Mouse (Mus musculus): ENCODE data around the gene Selenbp2.
A peak's percentile ranks its signal among the peaks of the same experiment; 100 is the strongest.
"Not testable (repeated sequence)": the region's sequence is repeated elsewhere in the genome, so short reads cannot be mapped to it uniquely, and the experiment has no call there.

The Selenbp2 gene

DNA sequence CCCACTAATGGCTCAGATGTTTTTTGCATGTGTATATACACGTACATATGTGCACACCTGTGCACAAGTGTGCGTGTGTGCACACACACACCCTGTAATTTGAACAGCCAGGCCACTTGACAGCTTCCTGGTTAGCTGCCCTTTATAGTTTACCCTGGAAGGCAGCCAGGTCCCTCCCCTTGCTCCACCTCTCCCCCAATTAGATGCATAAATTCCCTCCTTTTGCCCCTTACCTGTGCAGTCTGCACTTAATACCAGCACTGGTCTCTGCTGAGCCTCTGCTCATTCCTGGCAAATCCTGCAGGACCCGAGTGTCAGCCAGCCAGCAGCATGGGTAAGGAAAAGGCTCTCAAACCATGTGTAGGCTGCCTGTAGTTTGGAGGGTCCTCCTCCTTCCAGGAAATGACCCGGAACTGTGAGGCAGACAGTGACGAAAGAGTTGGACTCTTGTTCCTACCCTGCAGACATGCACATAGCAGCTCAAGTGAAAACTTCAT, at the start of gene Selenbp2:
Gene Selenbp2 (plus strand): TSS at position 228 of the 497 bp plus-strand sequence.
- no peak for DNase-seq

- no peak for DNase-seq
Observed at GRCm38 (mm10) chr3:94648755-94649590, 44.4 kb upstream of the Selenbp2 start.

- no peak for DNase-seq
Observed at GRCm38 (mm10) chr3:94650409-94650808, 42.9 kb upstream of the Selenbp2 start.

GRCm38 (mm10) chr3:94653967-94654366, 39.4 kb upstream of the Selenbp2 start:
- DNase-seq: not testable (repeated sequence)

DNA sequence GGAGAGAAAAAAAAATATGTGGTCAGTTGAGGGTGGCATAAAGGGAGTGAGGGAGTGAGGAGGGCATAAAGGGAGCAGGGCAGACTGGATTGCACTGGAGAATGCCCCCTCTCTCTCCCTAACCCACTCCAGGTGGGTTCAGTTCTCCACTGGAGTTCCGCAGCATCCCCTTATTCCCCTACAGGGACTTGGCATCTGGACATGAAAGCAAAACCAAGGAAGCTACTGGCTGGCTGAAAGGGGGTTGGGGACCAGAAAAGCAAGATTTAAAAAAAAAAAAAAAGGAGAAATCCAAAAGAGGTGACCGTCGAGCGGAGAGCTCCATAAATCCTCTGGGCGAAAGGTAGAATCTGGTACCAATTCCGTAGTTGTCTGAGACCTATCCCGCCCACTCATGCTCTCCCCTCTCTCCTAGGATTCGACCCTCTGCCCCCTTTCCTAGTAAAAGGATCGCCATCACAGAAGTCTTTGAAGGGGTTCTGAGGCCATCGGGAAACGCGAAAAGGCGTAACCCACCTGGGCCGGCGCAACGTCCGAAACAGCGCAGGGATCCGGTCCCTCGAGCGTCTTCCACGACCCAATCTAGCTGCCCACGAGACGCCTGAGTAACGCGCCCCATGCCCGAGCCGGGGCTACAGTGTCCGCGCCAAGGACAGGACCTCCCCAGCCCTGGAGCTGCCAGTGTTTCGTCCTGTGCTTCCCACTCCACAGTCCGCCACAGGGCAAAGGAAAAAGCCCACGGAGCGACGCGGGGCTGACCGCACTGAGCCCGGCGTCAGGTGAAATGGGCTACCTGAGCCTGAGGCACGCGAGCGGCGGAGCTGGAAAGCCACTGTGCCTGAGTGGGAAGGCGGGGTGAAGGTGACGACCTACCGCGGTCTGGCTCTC, 35.3 kb upstream of the Selenbp2 start:
- not testable (repeated sequence) for DNase-seq

GRCm38 (mm10) chr3:94658740-94659095, 34.6 kb upstream of the Selenbp2 start, which contains the start of gene Tuft1:
Tuft1 (minus strand) TSS chr3:94658872.
- DNase-seq: peak; percentile 84

- DNase-seq: not testable (repeated sequence)
Observed at GRCm38 (mm10) chr3:94659142-94659748, 34.1 kb upstream of the Selenbp2 start.

DNA sequence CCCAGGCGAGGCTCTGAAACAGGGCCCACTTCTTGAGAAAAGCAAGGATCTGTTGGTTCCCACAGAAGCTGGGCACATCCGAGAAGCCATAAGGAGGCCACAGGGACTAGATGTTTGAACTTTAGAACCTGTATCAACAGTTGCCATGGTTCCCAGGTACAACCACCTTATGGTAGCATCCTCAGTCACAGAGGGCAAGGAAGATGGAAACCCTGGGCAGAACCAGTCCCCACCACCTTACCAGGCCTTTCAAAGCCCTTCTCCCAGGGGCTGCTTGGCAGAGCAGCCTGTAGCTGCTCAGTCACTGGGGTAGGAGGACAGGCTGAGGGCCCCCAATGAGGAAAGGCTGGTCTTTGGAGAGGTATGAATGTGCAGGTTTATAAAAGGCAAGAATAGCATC, 32.5 kb upstream of the Selenbp2 start:
- DNase-seq: not testable (repeated sequence)

DNA sequence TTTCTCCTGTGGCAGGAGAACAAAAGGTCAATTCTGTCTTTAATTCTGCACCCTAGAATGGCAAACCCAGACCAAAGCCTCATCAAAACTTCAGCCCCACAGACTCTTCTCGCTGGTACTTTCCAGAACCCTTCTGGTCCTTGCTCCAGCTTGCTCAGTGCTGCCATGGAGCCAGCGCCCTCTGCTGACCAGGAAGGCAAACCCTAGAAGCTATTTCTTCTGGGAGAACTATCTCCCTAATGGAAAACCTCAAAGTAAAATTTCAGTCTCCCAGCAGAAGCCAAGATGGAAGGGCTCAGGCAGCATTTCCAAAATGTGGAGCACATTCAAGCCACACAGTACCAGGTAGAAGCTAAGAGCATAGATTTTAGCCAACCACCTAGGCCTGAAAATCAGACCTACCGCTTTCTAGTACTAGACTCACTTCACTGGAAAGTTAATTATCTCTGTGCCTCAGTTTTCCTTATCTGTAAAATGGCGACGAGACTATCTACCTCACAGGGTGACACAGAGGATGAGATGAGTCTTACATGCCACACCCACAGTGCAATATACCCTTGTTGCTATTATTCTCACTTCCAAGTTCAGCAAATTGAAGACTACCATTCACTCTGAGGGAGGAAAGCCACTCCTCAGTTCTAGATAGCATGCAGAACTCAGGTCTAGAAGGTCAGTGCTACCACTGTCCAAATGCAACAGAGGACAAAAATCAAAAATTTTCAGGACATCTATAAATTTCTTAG, 28.1 kb upstream of the Selenbp2 start:
- DNase-seq: not testable (repeated sequence)

GRCm38 (mm10) chr3:94665896-94666295, 27.5 kb upstream of the Selenbp2 start:
- not testable (repeated sequence) for DNase-seq

DNA sequence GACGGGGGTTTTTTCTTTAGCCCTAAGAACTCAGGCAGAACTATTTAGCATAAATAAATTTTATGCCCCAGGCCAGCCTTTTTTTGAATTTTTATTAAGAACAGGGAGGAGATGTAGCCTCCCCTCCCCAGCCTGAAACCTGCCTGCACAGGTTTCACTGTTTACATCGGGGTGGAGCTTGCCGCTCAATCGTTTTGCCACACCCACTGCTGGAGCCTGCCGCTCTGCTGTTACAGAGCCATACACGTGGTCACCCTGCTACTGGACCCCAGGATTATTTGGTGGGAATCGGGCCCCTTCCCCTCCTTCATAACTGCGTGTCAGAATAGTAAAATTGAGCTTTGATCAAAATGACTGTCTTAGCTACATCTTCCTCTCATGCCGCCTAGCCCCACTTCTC, 18.3 kb upstream of the Selenbp2 start:
- DNase-seq: not testable (repeated sequence)

GRCm38 (mm10) chr3:94679351-94679841, 14.0 kb upstream of the Selenbp2 start:
- DNase-seq: no peak

DNA sequence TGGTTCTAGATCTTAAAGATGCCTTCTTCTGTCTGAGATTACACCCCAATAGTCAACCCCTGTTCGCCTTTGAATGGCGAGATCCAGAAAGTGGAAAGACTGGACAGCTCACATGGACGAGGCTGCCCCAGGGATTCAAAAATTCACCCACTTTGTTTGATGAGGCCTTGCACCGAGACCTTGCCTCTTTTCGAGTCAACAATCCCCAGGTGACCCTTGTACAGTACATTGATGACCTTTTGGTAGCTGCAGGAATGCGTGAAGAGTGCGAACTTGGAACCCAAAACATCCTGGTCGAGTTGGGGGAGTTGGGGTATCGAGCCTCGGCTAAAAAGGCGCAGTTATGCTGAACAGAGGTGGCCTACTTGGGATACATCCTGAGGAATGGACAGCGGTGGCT, 13.3 kb upstream of the Selenbp2 start:
- not testable (repeated sequence) for DNase-seq

GRCm38 (mm10) chr3:94680783-94681182, 12.6 kb upstream of the Selenbp2 start:
- DNase-seq: no peak

DNA sequence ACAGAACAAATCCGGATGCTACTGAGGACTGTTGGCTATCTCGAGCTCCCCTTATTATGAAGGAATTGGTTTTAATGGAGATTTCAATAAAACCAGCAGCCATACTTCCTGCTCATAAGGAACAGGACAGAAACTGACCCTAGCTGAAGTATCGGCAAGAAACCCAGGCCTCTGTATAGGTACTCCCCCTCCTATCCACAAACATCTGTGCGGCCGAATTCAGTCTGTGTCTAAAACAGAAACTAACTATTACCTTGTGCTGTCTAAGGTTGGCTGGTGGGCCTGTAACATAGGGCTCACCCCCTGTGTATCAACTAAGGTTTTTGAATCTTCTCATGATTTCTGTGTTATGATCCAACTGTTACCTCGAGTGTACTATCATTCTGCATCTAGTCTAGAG, 9.7 kb upstream of the Selenbp2 start:
- no peak for DNase-seq

GRCm38 (mm10) chr3:94685989-94686772, 7.2 kb upstream of the Selenbp2 start:
- not testable (repeated sequence) for DNase-seq

GRCm38 (mm10) chr3:94688698-94689097, 4.7 kb upstream of the Selenbp2 start:
- DNase-seq: not testable (repeated sequence)

- not testable (repeated sequence) for DNase-seq
Observed at GRCm38 (mm10) chr3:94689195-94689594, 4.2 kb upstream of the Selenbp2 start.

DNA sequence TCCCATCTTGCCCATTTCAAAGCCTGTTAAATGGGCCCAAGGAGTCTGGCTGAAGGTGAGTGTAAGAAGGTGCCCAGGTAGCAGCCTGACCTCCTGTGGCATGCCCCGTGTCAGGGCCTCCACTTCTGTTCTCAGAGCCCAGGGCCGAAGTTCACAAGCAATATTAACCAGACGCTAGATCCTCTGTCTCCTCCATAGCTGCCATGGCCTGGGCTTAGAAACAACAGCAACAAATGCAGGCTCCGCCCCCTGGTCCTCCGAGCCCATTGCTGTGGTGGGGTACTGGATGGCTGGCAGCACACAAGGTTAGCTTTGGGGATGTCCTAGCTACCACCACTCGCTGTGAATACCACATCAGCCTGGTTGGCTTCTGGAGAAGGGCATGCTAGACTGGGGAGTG, 3.2 kb upstream of the Selenbp2 start:
- not testable (repeated sequence) for DNase-seq

DNA sequence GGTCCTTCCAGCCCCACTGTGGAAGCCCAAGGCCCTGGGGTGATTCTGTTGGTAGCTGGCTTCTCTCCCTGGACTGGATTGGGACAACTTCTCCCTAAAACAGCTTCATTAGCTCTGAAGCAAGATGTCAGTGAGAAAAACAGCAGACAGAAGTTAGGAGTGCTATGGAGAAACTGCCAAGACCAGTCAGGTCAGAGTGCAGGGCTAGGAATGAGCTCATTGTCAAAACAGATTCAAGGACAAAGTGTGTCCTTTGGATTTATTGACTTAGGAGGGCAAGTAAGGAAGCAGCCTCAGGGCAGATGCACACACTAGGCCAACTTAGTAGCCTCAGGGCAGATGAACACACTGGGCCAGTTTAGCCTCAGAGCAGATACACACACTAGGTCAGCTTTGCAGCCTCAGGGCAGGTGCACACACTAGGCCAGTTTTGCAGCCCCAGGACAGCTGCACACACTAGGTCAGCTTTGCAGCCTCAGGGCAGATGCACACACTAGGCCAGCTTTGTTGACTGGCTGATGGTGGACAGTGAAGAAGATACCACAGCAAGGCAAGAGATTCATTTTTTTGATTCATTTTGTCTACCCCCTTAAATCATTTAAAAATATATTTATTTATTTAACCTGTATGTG, 2.6 kb upstream of the Selenbp2 start:
- DNase-seq: no peak

DNA sequence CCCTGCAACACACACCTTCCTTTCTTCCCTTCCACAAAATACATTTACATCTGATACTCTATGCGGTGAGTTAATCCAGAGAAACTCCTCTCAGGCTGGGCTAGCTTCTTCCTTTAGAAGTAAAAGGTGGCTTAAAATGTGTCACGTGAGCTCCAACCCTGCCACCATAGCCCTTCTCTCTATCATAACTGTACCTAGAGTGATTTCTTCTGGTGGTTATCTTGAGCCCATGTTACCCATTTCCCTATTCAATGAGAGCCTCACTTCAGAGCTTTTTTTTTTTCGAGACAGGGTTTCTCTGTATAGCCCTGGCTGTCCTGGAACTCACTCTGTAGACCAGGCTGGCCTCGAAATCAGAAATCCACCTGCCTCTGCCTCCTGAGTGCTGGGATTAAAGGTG, 1.7 kb upstream of the Selenbp2 start:
- not testable (repeated sequence) for DNase-seq

All from thymus, adult 18-20 months (tissue).